Comparison of ENCODE assay signal across 17 mouse cellular contexts in genomic region chr15:83706528-83707199, GRCm38 (mm10). TPM values are rescaled to one million over a fixed set of nuclear protein-coding genes. Genes with fewer than 3 reads are reported as not detected.
DNase-seq lines count a peak whose midpoint lies in the region; ATAC-seq and TF ChIP-seq lines count a peak whose summit lies in the region.
"Had no signal": no experiment of that assay in that cellular context is flagged by ENCODE, and none has a peak within 500 bp of the region (broad histone marks: within the 10 kb centered on the region; RNA-seq: fewer than 3 reads in every experiment).

No protein-coding gene starts in this region.

- peak overlapping the region; percentile 17 for H3K4me2 ChIP-seq in heart, embryonic 13.5 days
- H3K4me2 ChIP-seq in forebrain, embryonic 14.5 days (ENCODE audit: low read length) = no peak overlapping the region
- no peak overlapping the region for H3K4me2 ChIP-seq in midbrain, postnatal 0 days (ENCODE audit: low read depth, low read length, poor library complexity, severe bottlenecking)
- no peak overlapping the region for H3K4me2 ChIP-seq in intestine, embryonic 16.5 days (ENCODE audit: low read depth, low read length)
- H3K4me2 ChIP-seq: neural tube, embryonic 12.5 days had no signal

- 39% methylated on average over 10 of the region's 10 CpGs for WGBS in heart, embryonic 13.5 days
- 40% methylated on average over 10 of the region's 10 CpGs for WGBS in heart, adult 2 months
- 30% methylated on average over 9 of the region's 10 CpGs for WGBS in forebrain, embryonic 14.5 days
- 38% methylated on average over 10 of the region's 10 CpGs for WGBS in midbrain, postnatal 0 days
- WGBS in intestine, embryonic 16.5 days = 52% methylated on average over 9 of the region's 10 CpGs

- H3K36me3 ChIP-seq in heart, embryonic 13.5 days = peaks cover 9% of the 10 kb centered on the region; the same call in 1 of the 2 replicates
- H3K36me3 ChIP-seq in heart, adult 2 months (ENCODE audit: control insufficient read depth, insufficient read depth, low read length) = no peaks in the 10 kb centered on the region
- H3K36me3 ChIP-seq in forebrain, embryonic 14.5 days (ENCODE audit: control insufficient read depth, insufficient read depth, low read length) = 0 out of 2 replicates have a peak, but pooled peaks cover 7% of the 10 kb centered on the region
- H3K36me3 ChIP-seq in midbrain, postnatal 0 days (ENCODE audit: insufficient read depth, low read length) = no peaks in the 10 kb centered on the region
- H3K36me3 ChIP-seq in intestine, embryonic 16.5 days (ENCODE audit: control insufficient read depth, insufficient read depth, low read length) = no peaks in the 10 kb centered on the region

- ATAC-seq in heart, embryonic 13.5 days (ENCODE audit: extremely low read depth, insufficient number of reproducible peaks, low FRiP score, low TSS enrichment) = no peak
- ATAC-seq in forebrain, embryonic 14.5 days = peak; percentile 54; the same call in 1 of the 2 replicates
- ATAC-seq in midbrain, postnatal 0 days (ENCODE audit: low FRiP score) = no peak
- no peak for ATAC-seq in megakaryocyte-erythroid progenitor cell, adult 5-6 weeks (replicated peaks; ENCODE audit: low FRiP score, low TSS enrichment, poor library complexity, severe bottlenecking)
- ATAC-seq in intestine, embryonic 16.5 days = no peak
- ATAC-seq: CD4-positive, CD25-positive, alpha-beta regulatory T cell, adult 4 months; liver, postnatal 0 days; Patski had no signal

- peak overlapping the region; percentile 74 for H3K27ac ChIP-seq in heart, embryonic 13.5 days (replicated peaks)
- no peak overlapping the region for H3K27ac ChIP-seq in heart, adult 2 months
- H3K27ac ChIP-seq in forebrain, embryonic 14.5 days (ENCODE audit: low read depth, low read length) = no peak overlapping the region
- no peak overlapping the region for H3K27ac ChIP-seq in midbrain, postnatal 0 days (ENCODE audit: low read depth, low read length)
- H3K27ac ChIP-seq in intestine, embryonic 16.5 days (ENCODE audit: low read length) = no peak overlapping the region
- H3K27ac ChIP-seq: neural tube, embryonic 12.5 days had no signal

- no peaks in the 10 kb centered on the region for H3K27me3 ChIP-seq in heart, embryonic 13.5 days (replicated peaks)
- H3K27me3 ChIP-seq in heart, adult 2 months (ENCODE audit: control insufficient read depth, insufficient read depth, low read length) = no peaks in the 10 kb centered on the region
- H3K27me3 ChIP-seq in forebrain, embryonic 14.5 days (replicated peaks; ENCODE audit: control insufficient read depth, insufficient read depth, low read length) = 0 out of 2 replicates have a peak, but pooled peaks cover 4% of the 10 kb centered on the region
- H3K27me3 ChIP-seq in midbrain, postnatal 0 days (ENCODE audit: insufficient read depth, low read length) = 0 out of 2 replicates have a peak, but pooled peaks cover 2% of the 10 kb centered on the region
- H3K27me3 ChIP-seq in intestine, embryonic 16.5 days (replicated peaks; ENCODE audit: control insufficient read depth, insufficient read depth, low read length) = no peaks in the 10 kb centered on the region

- H3K4me3 ChIP-seq in heart, embryonic 13.5 days = no peak overlapping the region
- no peak overlapping the region for H3K4me3 ChIP-seq in heart, adult 2 months
- H3K4me3 ChIP-seq in forebrain, embryonic 14.5 days (ENCODE audit: low read depth, low read length) = no peak overlapping the region
- H3K4me3 ChIP-seq in midbrain, postnatal 0 days (ENCODE audit: low read depth, low read length) = no peak overlapping the region
- no peak overlapping the region for H3K4me3 ChIP-seq in intestine, embryonic 16.5 days (ENCODE audit: low read length)
- H3K4me3 ChIP-seq: erythroblast, embryonic 14.5 days; neural tube, embryonic 12.5 days had no signal

- no peak for TF ChIP-seq POLR2A in heart, adult 2 months (IDR thresholded peaks at IDR 0.05; ENCODE audit: insufficient read depth, low read depth, low read length)

- no peaks in the 10 kb centered on the region for H3K79me2 ChIP-seq in heart, adult 2 months (replicated peaks; ENCODE audit: control insufficient read depth, insufficient read depth, low read length)

- no peak for TF ChIP-seq CTCF in heart, adult 2 months (IDR thresholded peaks at IDR 0.05)
- no peak for TF ChIP-seq CTCF in midbrain, postnatal 0 days (IDR thresholded peaks at IDR 0.05)

- no peak for TF ChIP-seq EP300 in heart, adult 2 months (IDR thresholded peaks at IDR 0.05; ENCODE audit: insufficient read depth, low read depth, low read length)

- H3K4me1 ChIP-seq in heart, embryonic 13.5 days = peaks cover 17% of the 10 kb centered on the region
- no peaks in the 10 kb centered on the region for H3K4me1 ChIP-seq in heart, adult 2 months (ENCODE audit: control insufficient read depth, insufficient read depth, low read length)
- H3K4me1 ChIP-seq in forebrain, embryonic 14.5 days (ENCODE audit: control insufficient read depth, insufficient read depth, low read length) = peaks cover 22% of the 10 kb centered on the region
- peaks cover 7% of the 10 kb centered on the region; the same call in 1 of the 2 replicates for H3K4me1 ChIP-seq in midbrain, postnatal 0 days (ENCODE audit: insufficient read depth, low read length)
- H3K4me1 ChIP-seq in intestine, embryonic 16.5 days (ENCODE audit: control insufficient read depth, insufficient read depth, low read length) = 0 out of 2 replicates have a peak, but pooled peaks cover 3% of the 10 kb centered on the region

- intact Hi-C loops in heart, adult 2 months (cut with DNase I) = no loop called here
- intact Hi-C loops in left cerebral cortex, postnatal 4 days (cut with DNase I) = no loop called here
- intact Hi-C loops in left cerebral cortex, postnatal 14 days (cut with DNase I) = no loop called here

- H3K9me3 ChIP-seq in heart, embryonic 13.5 days = no peaks in the 10 kb centered on the region
- no peaks in the 10 kb centered on the region for H3K9me3 ChIP-seq in forebrain, embryonic 14.5 days (replicated peaks; ENCODE audit: control insufficient read depth, low read length)
- H3K9me3 ChIP-seq in midbrain, postnatal 0 days (ENCODE audit: low read length) = no peaks in the 10 kb centered on the region
- H3K9me3 ChIP-seq in intestine, embryonic 16.5 days (ENCODE audit: control insufficient read depth, low read length) = no peaks in the 10 kb centered on the region

- H3K9ac ChIP-seq in heart, embryonic 13.5 days = no peak overlapping the region
- no peak overlapping the region for H3K9ac ChIP-seq in heart, adult 2 months (ENCODE audit: low read depth, low read length)
- 0 out of 2 replicates have a peak overlapping the region, but pooled peaks have one; percentile 21 for H3K9ac ChIP-seq in forebrain, embryonic 14.5 days (ENCODE audit: low read length)
- no peak overlapping the region for H3K9ac ChIP-seq in midbrain, postnatal 0 days (replicated peaks; ENCODE audit: low read length, poor library complexity, severe bottlenecking)
- H3K9ac ChIP-seq in intestine, embryonic 16.5 days (ENCODE audit: low read depth, low read length) = no peak overlapping the region
- H3K9ac ChIP-seq: liver, postnatal 0 days; neural tube, embryonic 12.5 days had no signal

- no peak for DNase-seq in heart, adult 2 months
- DNase-seq in left cerebral cortex, postnatal 4 days = peak; percentile 84
- no peak for DNase-seq in left cerebral cortex, postnatal 14 days (ENCODE audit: low spot score in 2 of 2)
- DNase-seq in forebrain, embryonic 14.5 days (ENCODE audit: low spot score) = peak; percentile 77
- DNase-seq in midbrain, postnatal 0 days (ENCODE audit: low spot score) = peak; percentile 81
- DNase-seq: adrenal gland, postnatal 14 days; kidney, adult 8-10 months; liver, postnatal 0 days; right cerebral cortex, postnatal 25 days; thymus, postnatal 36 days had no signal

RNA-seq across cellular contexts. Expression of gene Scube1, which starts 18.2 kb away (rescaled TPM):
- polyA plus RNA-seq in heart, embryonic 13.5 days (2015; fragmentation: Nextera tagmentation; extraction: Ambion mirVana) = 9.1 and 11.0 TPM in 2 replicates
- 1 to 10 TPM in 1 of 2 experiments, under 1 TPM in 1; 0.65 to 1.3 TPM for total RNA-seq in heart, adult 2 months (2021)
- polyA plus RNA-seq in heart, adult 2 months (2012; rRNA removed) = 2.2 and 3.0 TPM in 2 replicates
- total RNA-seq in left cerebral cortex, postnatal 4 days (2021) = 10 to 100 TPM; 61.6 to 73.2 TPM
- total RNA-seq in left cerebral cortex, postnatal 14 days (2021) = 10 to 100 TPM; 58.6 to 65.6 TPM
- 8.2 and 13.6 TPM in 2 replicates for polyA plus RNA-seq in forebrain, embryonic 14.5 days (2014; fragmentation: Nextera tagmentation; extraction: Ambion mirVana)
- total RNA-seq in midbrain, postnatal 0 days (2014; rRNA removed) = 14.9 and 19.9 TPM in 2 replicates
- 4.7 TPM in 2 replicates for polyA plus RNA-seq in midbrain, postnatal 0 days (2015; fragmentation: Nextera tagmentation; extraction: Ambion mirVana)
- 0.07 TPM in 1 of 2 replicates, not detected in the other for total RNA-seq in megakaryocyte-erythroid progenitor cell, adult 5-6 weeks (2014; fragmentation: Nextera tagmentation)
- not detected in 2 replicates for total RNA-seq in megakaryocyte-erythroid progenitor cell, adult 5-6 weeks (2017)
- polyA plus RNA-seq in intestine, embryonic 16.5 days (2015; fragmentation: Nextera tagmentation; extraction: Ambion mirVana) = 3.6 and 4.1 TPM in 2 replicates
- polyA plus RNA-seq: CD4-positive, CD25-positive, alpha-beta regulatory T cell, adult 4 months; erythroblast, embryonic 14.5 days had no signal

Comparison
In these comparisons a context has a peak if more than half of its experiments do, and no peak if none do; other contexts are left out.
1. DNase-seq: peak in left cerebral cortex, postnatal 4 days (single experiment), forebrain, embryonic 14.5 days (single experiment) and midbrain, postnatal 0 days (single experiment); none in heart, adult 2 months (0 of 2) and left cerebral cortex, postnatal 14 days (0 of 2).